Mouse (Mus musculus) midbrain, embryonic 13.5 days (tissue): ENCODE results near the gene Sema4f. TPM values are rescaled to one million over a fixed set of nuclear protein-coding genes. Genes with fewer than 3 reads are reported as not detected.

Source experiments
- polyA plus RNA-seq: library from polyadenylated mRNA; unstranded; fragments of >200 nt; fragmentation: Nextera tagmentation; extraction: Ambion mirVana; gene quantifications from 2 replicates; pipeline ENCODE4 v1.2.1, GENCODE M21; 2015

Gene Sema4f
- polyA plus RNA-seq, 1 experiment from 2014 or later = 11.6 TPM

Other genes with a start within 250 kb of the Sema4f start
- 84.0 and 87.2 TPM in 2 replicates for gene Pole4, start 234.4 kb downstream of the Sema4f start, polyA plus RNA-seq
- gene Hk2, start 165.3 kb downstream of the Sema4f start, polyA plus RNA-seq = 6.1 and 6.6 TPM in 2 replicates
- gene M1ap, start 7.1 kb upstream of the Sema4f start, polyA plus RNA-seq = not detected in 2 replicates
- gene Dok1, start 93.7 kb upstream of the Sema4f start, polyA plus RNA-seq = 3.1 and 4.1 TPM in 2 replicates
- 4.7 and 6.2 TPM in 2 replicates for gene Loxl3, start 94.4 kb upstream of the Sema4f start, polyA plus RNA-seq
- gene Aup1, start 114.8 kb upstream of the Sema4f start, polyA plus RNA-seq = 160 and 165 TPM in 2 replicates
- 62.4 and 65.3 TPM in 2 replicates for gene Htra2, start 115.5 kb upstream of the Sema4f start, polyA plus RNA-seq
- gene Dqx1, start 118.1 kb upstream of the Sema4f start, polyA plus RNA-seq = 0.75 and 1.00 TPM in 2 replicates
- not detected in 2 replicates for gene Tlx2, start 130.5 kb upstream of the Sema4f start, polyA plus RNA-seq
- gene Pcgf1, start 138.1 kb upstream of the Sema4f start, polyA plus RNA-seq = 52.6 and 53.4 TPM in 2 replicates
- gene Lbx2, start 146.6 kb upstream of the Sema4f start, polyA plus RNA-seq = not detected in 2 replicates
- 4.3 and 5.7 TPM in 2 replicates for gene Ccdc142, start 161.8 kb upstream of the Sema4f start, polyA plus RNA-seq
- 3.7 and 5.0 TPM in 2 replicates for gene Gm42688, start 161.8 kb upstream of the Sema4f start, polyA plus RNA-seq
- 137 and 146 TPM in 2 replicates for gene Mrpl53, start 169.3 kb upstream of the Sema4f start, polyA plus RNA-seq
- gene Mogs, start 175.7 kb upstream of the Sema4f start, polyA plus RNA-seq = 16.0 and 26.9 TPM in 2 replicates
- gene Wbp1, start 181.8 kb upstream of the Sema4f start, polyA plus RNA-seq = 228 and 253 TPM in 2 replicates
- gene Ino80b, start 185.7 kb upstream of the Sema4f start, polyA plus RNA-seq = 12.1 and 14.9 TPM in 2 replicates
- gene Rtkn, start 195.7 kb upstream of the Sema4f start, polyA plus RNA-seq = 16.5 and 18.8 TPM in 2 replicates
- 16.1 and 19.2 TPM in 2 replicates for gene Wdr54, start 216.6 kb upstream of the Sema4f start, polyA plus RNA-seq
- gene 1700003E16Rik, start 216.6 kb upstream of the Sema4f start, polyA plus RNA-seq = 3.0 and 3.3 TPM in 2 replicates
- 127 and 140 TPM in 2 replicates for gene Dctn1, start 226.2 kb upstream of the Sema4f start, polyA plus RNA-seq